15 mouse cellular contexts compared by ENCODE assay signal in genomic region chr11:20604119-20604518, GRCm38 (mm10).
A peak's percentile ranks its signal among the peaks of the same experiment; 100 is the strongest.
DNase-seq lines count a peak whose midpoint lies in the region; ATAC-seq and TF ChIP-seq lines count a peak whose summit lies in the region.
"Had no signal": no experiment of that assay in that cellular context is flagged by ENCODE, and none has a peak within 500 bp of the region (broad histone marks: within the 10 kb centered on the region; RNA-seq: fewer than 3 reads in every experiment).

No protein-coding gene starts in this region.

- DNase-seq in heart, postnatal 25 days (ENCODE audit: low spot score), result no peak
- DNase-seq in gastrocnemius, postnatal 10 days, result no peak
- DNase-seq: cerebellum, adult 18-20 months; lung, postnatal 14 days; right cerebral cortex, adult 18-20 months had no signal

- peak overlapping the region; percentile 49 for H3K4me2 ChIP-seq in heart, embryonic 15.5 days
- H3K4me2 ChIP-seq in midbrain, embryonic 12.5 days (replicated peaks), result no peak overlapping the region
- H3K4me2 ChIP-seq in midbrain, embryonic 15.5 days, result no peak overlapping the region
- H3K4me2 ChIP-seq in hindbrain, embryonic 15.5 days, result no peak overlapping the region
- peak overlapping the region; percentile 31 for H3K4me2 ChIP-seq in myocyte (ENCODE audit: low read depth)

- H3K27ac ChIP-seq in heart, embryonic 15.5 days, result peak overlapping the region; percentile 65; the same call in 1 of the 2 replicates
- peak overlapping the region; percentile 86 for H3K27ac ChIP-seq in midbrain, embryonic 12.5 days (replicated peaks)
- H3K27ac ChIP-seq in midbrain, embryonic 15.5 days, result no peak overlapping the region
- peak overlapping the region; percentile 1; the same call in 1 of the 2 replicates for H3K27ac ChIP-seq in hindbrain, embryonic 15.5 days (replicated peaks)
- H3K27ac ChIP-seq: intestine, embryonic 15.5 days; limb, embryonic 15.5 days; stomach, postnatal 0 days had no signal

- H3K9me3 ChIP-seq in heart, embryonic 15.5 days (replicated peaks), result no peaks in the 10 kb centered on the region
- no peaks in the 10 kb centered on the region for H3K9me3 ChIP-seq in midbrain, embryonic 12.5 days
- no peaks in the 10 kb centered on the region for H3K9me3 ChIP-seq in midbrain, embryonic 15.5 days
- H3K9me3 ChIP-seq in hindbrain, embryonic 15.5 days, result no peaks in the 10 kb centered on the region
- H3K9me3 ChIP-seq: forebrain, embryonic 10.5 days; intestine, embryonic 15.5 days; limb, embryonic 15.5 days had no signal

- TF ChIP-seq POLR2A in myocyte (IDR thresholded peaks at IDR 0.05; ENCODE audit: insufficient read length, low read depth), result no peak

- no peak overlapping the region for H3K9ac ChIP-seq in heart, embryonic 15.5 days
- no peak overlapping the region for H3K9ac ChIP-seq in midbrain, embryonic 12.5 days (replicated peaks)
- H3K9ac ChIP-seq in midbrain, embryonic 15.5 days, result no peak overlapping the region
- H3K9ac ChIP-seq in hindbrain, embryonic 15.5 days, result no peak overlapping the region
- H3K9ac ChIP-seq: forebrain, postnatal 0 days; intestine, embryonic 15.5 days; limb, embryonic 15.5 days had no signal

- no peaks in the 10 kb centered on the region for H3K36me3 ChIP-seq in heart, embryonic 15.5 days
- no peaks in the 10 kb centered on the region for H3K36me3 ChIP-seq in midbrain, embryonic 12.5 days
- no peaks in the 10 kb centered on the region for H3K36me3 ChIP-seq in midbrain, embryonic 15.5 days (replicated peaks)
- H3K36me3 ChIP-seq in hindbrain, embryonic 15.5 days, result no peaks in the 10 kb centered on the region
- no peaks in the 10 kb centered on the region for H3K36me3 ChIP-seq in myocyte (ENCODE audit: control insufficient read depth, insufficient read depth)
- H3K36me3 ChIP-seq: forebrain, embryonic 10.5 days; intestine, embryonic 15.5 days; limb, embryonic 15.5 days had no signal

- H3ac ChIP-seq in myocyte (ENCODE audit: control insufficient read depth, insufficient read length), result no peak overlapping the region

- H3K27me3 ChIP-seq in heart, embryonic 15.5 days, result no peaks in the 10 kb centered on the region
- H3K27me3 ChIP-seq in midbrain, embryonic 12.5 days, result no peaks in the 10 kb centered on the region
- no peaks in the 10 kb centered on the region for H3K27me3 ChIP-seq in midbrain, embryonic 15.5 days (replicated peaks)
- no peaks in the 10 kb centered on the region for H3K27me3 ChIP-seq in hindbrain, embryonic 15.5 days
- H3K27me3 ChIP-seq in myocyte (ENCODE audit: control insufficient read depth, insufficient read depth, insufficient read length), result no peaks in the 10 kb centered on the region
- H3K27me3 ChIP-seq: intestine, embryonic 15.5 days; limb, embryonic 15.5 days had no signal

- intact Hi-C loops in heart, postnatal 25 days (cut with DNase I), result no loop called here

- H3K79me2 ChIP-seq in myocyte (ENCODE audit: control insufficient read depth, insufficient read depth), result peaks cover 2% of the 10 kb centered on the region

- H3K4me1 ChIP-seq in heart, embryonic 15.5 days (replicated peaks), result peaks cover 31% of the 10 kb centered on the region
- peaks cover 14% of the 10 kb centered on the region for H3K4me1 ChIP-seq in midbrain, embryonic 12.5 days
- peaks cover 17% of the 10 kb centered on the region; the same call in 1 of the 2 replicates for H3K4me1 ChIP-seq in midbrain, embryonic 15.5 days
- peaks cover 20% of the 10 kb centered on the region; the same call in 1 of the 2 replicates for H3K4me1 ChIP-seq in hindbrain, embryonic 15.5 days (replicated peaks)
- H3K4me1 ChIP-seq: intestine, embryonic 15.5 days had no signal

- no peak overlapping the region for H3K4me3 ChIP-seq in heart, embryonic 15.5 days
- H3K4me3 ChIP-seq in midbrain, embryonic 12.5 days, result no peak overlapping the region
- no peak overlapping the region for H3K4me3 ChIP-seq in midbrain, embryonic 15.5 days
- H3K4me3 ChIP-seq in hindbrain, embryonic 15.5 days, result no peak overlapping the region
- no peak overlapping the region for H3K4me3 ChIP-seq in myocyte
- H3K4me3 ChIP-seq: forebrain, embryonic 10.5 days; intestine, embryonic 15.5 days; limb, embryonic 15.5 days had no signal

- WGBS in heart, embryonic 15.5 days, result 78% methylated on average over 4 of the region's 4 CpGs
- 83% methylated on average over 4 of the region's 4 CpGs for WGBS in midbrain, embryonic 12.5 days
- WGBS in midbrain, embryonic 15.5 days, result 73% methylated on average over 4 of the region's 4 CpGs
- WGBS in hindbrain, embryonic 15.5 days, result 74% methylated on average over 4 of the region's 4 CpGs

- ATAC-seq in heart, embryonic 15.5 days (replicated peaks; ENCODE audit: insufficient number of reproducible peaks, insufficient read depth, low FRiP score, low read depth), result no peak
- ATAC-seq in midbrain, embryonic 12.5 days (ENCODE audit: low FRiP score, low read depth), result no peak
- ATAC-seq in midbrain, embryonic 15.5 days (replicated peaks), result no peak
- ATAC-seq in hindbrain, embryonic 15.5 days (ENCODE audit: low FRiP score, low read depth), result no peak
- ATAC-seq: intestine, embryonic 15.5 days had no signal

TF ChIP-seq in myocyte, 11 proteins besides CTCF, POLR2A, EP300 and RAD21:
- TF ChIP-seq MYOD1 (IDR thresholded peaks at IDR 0.05; ENCODE audit: control insufficient read depth in 1 of 3, insufficient read length in 2 of 3, low read depth in 2 of 3) (no peak), MYOG (IDR thresholded peaks at IDR 0.05; ENCODE audit: control insufficient read depth in 1 of 3, insufficient read depth in 1 of 3, insufficient read length in 2 of 3, low read depth in 2 of 3) (no peak), USF1 (IDR thresholded peaks at IDR 0.05; ENCODE audit: low read depth) (no peak), TCF12 (IDR thresholded peaks at IDR 0.05; ENCODE audit: insufficient read depth, poor library complexity, severe bottlenecking) (no peak), TCF3 (IDR thresholded peaks at IDR 0.05; ENCODE audit: insufficient read length, low read depth) (no peak), E2F4 (IDR thresholded peaks at IDR 0.05; ENCODE audit: insufficient read depth) (no peak), SRF (IDR thresholded peaks at IDR 0.05; ENCODE audit: control insufficient read depth, insufficient read length, low read depth) (no peak), MAX (IDR thresholded peaks at IDR 0.05; ENCODE audit: low read depth) (no peak), POLR2AphosphoS2 (IDR thresholded peaks at IDR 0.05; ENCODE audit: insufficient read length, low read depth) (no peak), CEBPB (IDR thresholded peaks at IDR 0.05; ENCODE audit: insufficient read depth, poor library complexity, severe bottlenecking) (no peak), REST (IDR thresholded peaks at IDR 0.05; ENCODE audit: insufficient read depth, insufficient read length) (no peak)
TF ChIP-seq in myocyte: peak in this region for 0.

Comparison
In these comparisons a context has a peak if more than half of its experiments do, and no peak if none do; other contexts are left out.
1. H3K4me2 ChIP-seq: peak in heart, embryonic 15.5 days (single experiment) and myocyte (single experiment); none in midbrain, embryonic 12.5 days (single experiment), midbrain, embryonic 15.5 days (single experiment) and hindbrain, embryonic 15.5 days (single experiment).